Mouse (Mus musculus): ENCODE measurements around the gene Timp2. TPM values are rescaled to one million over a fixed set of nuclear protein-coding genes. Genes with fewer than 3 reads are reported as not detected.
A peak's percentile ranks its signal among the peaks of the same experiment; 100 is the strongest.

Gene Timp2
- total and polyA plus RNA-seq, 3 experiments: not detected

GRCm38 (mm10) chr11:118355205-118355604 lies 335 bp downstream of the Timp2 start:
- no peaks in the 10 kb centered on the region for H3K27me3 ChIP-seq (ENCODE audit: insufficient read depth, low read length)

GRCm38 (mm10) chr11:118354636-118355191 lies 826 bp downstream of the Timp2 start:
- Histone ChIP-seq H3K4me1 (ENCODE audit: insufficient read depth, low read depth, low read length) (no peaks in the 10 kb centered on the region), H3K4me3 (ENCODE audit: low read depth, low read length) (no peak overlapping the region), H3K27me3 (ENCODE audit: insufficient read depth, low read length) (no peaks in the 10 kb centered on the region), H3K9me3 (replicated peaks) (no peaks in the 10 kb centered on the region), H3K36me3 (replicated peaks) (no peaks in the 10 kb centered on the region)
- TF ChIP-seq CTCF (IDR thresholded peaks at IDR 0.05; ENCODE audit: low read depth, low read length) (no peak), GATA1 (IDR thresholded peaks at IDR 0.05; ENCODE audit: borderline replicate concordance, low read length) (no peak), TAL1 (conservative IDR thresholded peaks at IDR 0.05; ENCODE audit: low read depth, low read length) (no peak), POLR2AphosphoS5 (IDR thresholded peaks at IDR 0.05; ENCODE audit: insufficient replicate concordance, low read depth, low read length) (no peak), GATA2 (IDR thresholded peaks at IDR 0.05; ENCODE audit: borderline replicate concordance, low read depth, low read length) (no peak)
- no peak for DNase-seq (ENCODE audit: low spot score)
- no peak for ATAC-seq (ENCODE audit: extremely low read depth, insufficient number of reproducible peaks, low FRiP score, poor library complexity, severe bottlenecking)

More at GRCm38 (mm10) chr11:118355205-118355604, 335 bp downstream of the Timp2 start:
- Histone ChIP-seq H3K9me3 (replicated peaks) (no peaks in the 10 kb centered on the region), H3K36me3 (replicated peaks) (no peaks in the 10 kb centered on the region), H3K4me3 (ENCODE audit: low read depth, low read length) (no peak overlapping the region), H3K4me1 (ENCODE audit: insufficient read depth, low read depth, low read length) (no peaks in the 10 kb centered on the region)
- ATAC-seq (ENCODE audit: extremely low read depth, insufficient number of reproducible peaks, low FRiP score, poor library complexity, severe bottlenecking) (no peak), DNase-seq (ENCODE audit: low spot score) (no peak)
- TF ChIP-seq GATA1 (IDR thresholded peaks at IDR 0.05; ENCODE audit: borderline replicate concordance, low read length): no peak
- no peak for TF ChIP-seq TAL1 (conservative IDR thresholded peaks at IDR 0.05; ENCODE audit: low read depth, low read length)
- no peak for TF ChIP-seq CTCF (IDR thresholded peaks at IDR 0.05; ENCODE audit: low read depth, low read length)
- TF ChIP-seq GATA2 (IDR thresholded peaks at IDR 0.05; ENCODE audit: borderline replicate concordance, low read depth, low read length): no peak
- TF ChIP-seq POLR2AphosphoS5 (IDR thresholded peaks at IDR 0.05; ENCODE audit: insufficient replicate concordance, low read depth, low read length): no peak

- Histone ChIP-seq H3K27me3 (ENCODE audit: insufficient read depth, low read length) (peaks cover 6% of the 10 kb centered on the region; the same call in 1 of the 2 replicates), H3K36me3 (replicated peaks) (no peaks in the 10 kb centered on the region), H3K4me1 (ENCODE audit: insufficient read depth, low read depth, low read length) (peaks cover 12% of the 10 kb centered on the region), H3K9me3 (replicated peaks) (no peaks in the 10 kb centered on the region), H3K4me3 (ENCODE audit: low read depth, low read length) (no peak overlapping the region)
- TF ChIP-seq GATA1 (IDR thresholded peaks at IDR 0.05; ENCODE audit: borderline replicate concordance, low read length): no peak
- DNase-seq (ENCODE audit: low spot score) (no peak), ATAC-seq (ENCODE audit: extremely low read depth, insufficient number of reproducible peaks, low FRiP score, poor library complexity, severe bottlenecking) (no peak)
Measured at GRCm38 (mm10) chr11:118349494-118349893, 6.0 kb downstream of the Timp2 start.

DNA sequence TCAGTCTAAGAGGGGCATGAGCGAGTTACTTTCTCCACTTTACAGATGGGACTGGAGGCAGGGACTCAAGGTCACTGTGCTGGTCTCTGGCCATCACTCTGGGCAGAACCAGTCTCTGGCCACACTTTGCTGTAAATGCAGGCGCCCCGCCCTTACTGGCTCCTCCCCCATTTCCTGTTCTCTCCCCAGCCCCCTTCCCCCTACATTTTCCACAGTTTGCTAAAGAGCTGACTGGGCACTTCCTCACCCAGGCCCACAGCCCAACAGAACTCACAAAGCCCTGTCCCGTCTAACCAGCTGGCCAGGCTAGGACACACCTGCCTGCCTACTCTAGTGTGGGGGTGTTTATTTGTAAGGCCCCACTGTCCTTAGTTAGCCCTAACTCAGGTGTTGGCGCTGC lies 6.7 kb downstream of the Timp2 start:
- DNase-seq (ENCODE audit: low spot score): peak; percentile 45
- peaks cover 12% of the 10 kb centered on the region for H3K4me1 ChIP-seq (ENCODE audit: insufficient read depth, low read depth, low read length)
- no peaks in the 10 kb centered on the region for H3K9me3 ChIP-seq (replicated peaks)
- H3K4me3 ChIP-seq (ENCODE audit: low read depth, low read length): no peak overlapping the region; the same call in 1 of the 2 replicates
- peaks cover 6% of the 10 kb centered on the region; the same call in 1 of the 2 replicates for H3K27me3 ChIP-seq (ENCODE audit: insufficient read depth, low read length)
- TF ChIP-seq POLR2AphosphoS5 (IDR thresholded peaks at IDR 0.05; ENCODE audit: insufficient replicate concordance, low read depth, low read length) (no peak), GATA1 (IDR thresholded peaks at IDR 0.05; ENCODE audit: borderline replicate concordance, low read length) (no peak), TAL1 (conservative IDR thresholded peaks at IDR 0.05; ENCODE audit: low read depth, low read length) (no peak), GATA2 (IDR thresholded peaks at IDR 0.05; ENCODE audit: borderline replicate concordance, low read depth, low read length) (no peak), CTCF (IDR thresholded peaks at IDR 0.05; ENCODE audit: low read depth, low read length) (no peak)
- peak; percentile 77 for ATAC-seq (ENCODE audit: extremely low read depth, insufficient number of reproducible peaks, low FRiP score, poor library complexity, severe bottlenecking)
- H3K36me3 ChIP-seq (replicated peaks): no peaks in the 10 kb centered on the region

- H3K27me3 ChIP-seq (ENCODE audit: insufficient read depth, low read length): peaks cover 6% of the 10 kb centered on the region; the same call in 1 of the 2 replicates
- no peak for TF ChIP-seq CTCF (IDR thresholded peaks at IDR 0.05; ENCODE audit: low read depth, low read length)
- TF ChIP-seq GATA2 (IDR thresholded peaks at IDR 0.05; ENCODE audit: borderline replicate concordance, low read depth, low read length): no peak
- no peak for TF ChIP-seq POLR2AphosphoS5 (IDR thresholded peaks at IDR 0.05; ENCODE audit: insufficient replicate concordance, low read depth, low read length)
- TF ChIP-seq GATA1 (IDR thresholded peaks at IDR 0.05; ENCODE audit: borderline replicate concordance, low read length): no peak
- no peak for TF ChIP-seq TAL1 (conservative IDR thresholded peaks at IDR 0.05; ENCODE audit: low read depth, low read length)
- no peak overlapping the region for H3K4me3 ChIP-seq (ENCODE audit: low read depth, low read length)
- DNase-seq (ENCODE audit: low spot score) (no peak), ATAC-seq (ENCODE audit: extremely low read depth, insufficient number of reproducible peaks, low FRiP score, poor library complexity, severe bottlenecking) (no peak)
- H3K9me3 ChIP-seq (replicated peaks): no peaks in the 10 kb centered on the region
- peaks cover 12% of the 10 kb centered on the region for H3K4me1 ChIP-seq (ENCODE audit: insufficient read depth, low read depth, low read length)
- H3K36me3 ChIP-seq (replicated peaks): no peaks in the 10 kb centered on the region
Measured at GRCm38 (mm10) chr11:118348419-118348818, 7.1 kb downstream of the Timp2 start.

- Histone ChIP-seq H3K4me1 (ENCODE audit: insufficient read depth, low read depth, low read length) (peaks cover 12% of the 10 kb centered on the region), H3K36me3 (replicated peaks) (no peaks in the 10 kb centered on the region)
- DNase-seq (ENCODE audit: low spot score): no peak
Measured at GRCm38 (mm10) chr11:118347911-118348310, 7.6 kb downstream of the Timp2 start.

More at GRCm38 (mm10) chr11:118347911-118348310, 7.6 kb downstream of the Timp2 start:
- H3K9me3 ChIP-seq (replicated peaks): no peaks in the 10 kb centered on the region
- H3K27me3 ChIP-seq (ENCODE audit: insufficient read depth, low read length): peaks cover 6% of the 10 kb centered on the region; the same call in 1 of the 2 replicates
- no peak for ATAC-seq (ENCODE audit: extremely low read depth, insufficient number of reproducible peaks, low FRiP score, poor library complexity, severe bottlenecking)
- H3K4me3 ChIP-seq (ENCODE audit: low read depth, low read length): no peak overlapping the region
- TF ChIP-seq TAL1 (conservative IDR thresholded peaks at IDR 0.05; ENCODE audit: low read depth, low read length): no peak
- no peak for TF ChIP-seq CTCF (IDR thresholded peaks at IDR 0.05; ENCODE audit: low read depth, low read length)
- no peak for TF ChIP-seq POLR2AphosphoS5 (IDR thresholded peaks at IDR 0.05; ENCODE audit: insufficient replicate concordance, low read depth, low read length)
- TF ChIP-seq GATA1 (IDR thresholded peaks at IDR 0.05; ENCODE audit: borderline replicate concordance, low read length): no peak
- TF ChIP-seq GATA2 (IDR thresholded peaks at IDR 0.05; ENCODE audit: borderline replicate concordance, low read depth, low read length): no peak

Data from G1E (cell line).